Mouse (Mus musculus) forebrain, embryonic 16.5 days (tissue): ENCODE data around the gene Lrrc8c. TPM values are rescaled to one million over a fixed set of nuclear protein-coding genes. Genes with fewer than 3 reads are reported as not detected.
A peak's percentile ranks its signal among the peaks of the same experiment; 100 is the strongest.

Experiments
- ATAC-seq: fragments of 200-750 bp; cut with Nextera tagmentation; 2 replicates; pipeline ENCODE4 v1.8.0; 2017; ENCODE audit warnings: mild to moderate bottlenecking, moderate library complexity
- H3K27ac ChIP-seq: fragments of 300-500 bp; sonication (generic); 2 replicates; pipeline ENCODE4 v1.5.1; 2014; ENCODE audit warnings: low read length, control low read depth
- H3K27me3 ChIP-seq: fragments of 300-500 bp; sonication (generic); replicated peaks from 2 replicates; pipeline ENCODE4 v1.6.1; 2014; ENCODE audit warnings: low read length; ENCODE audit not compliant: control insufficient read depth, insufficient read depth
- H3K36me3 ChIP-seq: fragments of 300-500 bp; sonication (generic); 2 replicates; pipeline ENCODE4 v1.6.1; 2014; ENCODE audit not compliant: control insufficient read depth, insufficient read depth
- H3K4me1 ChIP-seq: fragments of 300-500 bp; sonication (generic); replicated peaks from 2 replicates; pipeline ENCODE4 v1.6.1; 2014; ENCODE audit warnings: low read length; ENCODE audit not compliant: control insufficient read depth, insufficient read depth
- H3K4me2 ChIP-seq: fragments of 300-500 bp; sonication (generic); 2 replicates; pipeline ENCODE4 v1.6.1; 2014; ENCODE audit warnings: mild to moderate bottlenecking, low read length, control low read depth
- H3K4me3 ChIP-seq: fragments of 300-500 bp; sonication (generic); replicated peaks from 2 replicates; pipeline ENCODE4 v1.5.1; 2014; ENCODE audit warnings: mild to moderate bottlenecking, low read length, control low read depth
- H3K9ac ChIP-seq: fragments of 300-500 bp; sonication (generic); replicated peaks from 2 replicates; pipeline ENCODE4 v1.6.1; 2014; ENCODE audit warnings: low read depth, low read length, control low read depth
- H3K9me3 ChIP-seq: fragments of 300-500 bp; sonication (generic); 2 replicates; pipeline ENCODE4 v1.6.1; 2016; ENCODE audit warnings: low read length; ENCODE audit not compliant: control insufficient read depth
- WGBS: fragments of 180-500 bp; shearing (Covaris S2); extraction: QIAGEN DNeasy Blood & Tissue Kit; methylation state at CpG from one replicate; pipeline ENCODE4 v1.1.7; 2014; 5-methylcytosine and 5-hydroxymethylcytosine counted together
- polyA plus RNA-seq: library from polyadenylated mRNA; unstranded; fragments of >200 nt; fragmentation: Nextera tagmentation; extraction: Ambion mirVana; gene quantifications from 2 replicates; pipeline ENCODE4 v1.2.1, GENCODE M21; 2015

The Lrrc8c gene
- polyA plus RNA-seq, 1 experiment from 2014 or later: 12.5 TPM

DNA sequence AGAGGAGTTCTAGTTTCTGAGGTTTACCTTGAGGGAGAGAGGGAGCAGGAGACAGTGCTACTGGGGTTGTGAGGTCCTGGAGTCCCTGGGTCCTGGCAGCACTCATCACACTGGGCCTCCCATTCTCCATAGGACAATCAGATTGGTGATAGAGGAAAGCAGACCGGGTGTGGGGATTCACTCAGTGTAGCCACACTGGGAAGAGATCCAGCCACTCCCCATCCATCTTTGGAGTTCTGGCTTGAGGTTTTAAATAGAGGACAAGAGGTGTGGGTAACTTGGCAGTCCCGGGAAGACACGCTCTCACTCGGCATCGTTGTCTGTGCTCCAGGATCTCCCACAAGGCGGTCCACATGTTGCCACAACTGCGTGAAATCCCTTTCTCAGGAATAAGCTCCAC is 127.9 kb downstream of the Lrrc8c start:
- Histone ChIP-seq H3K27me3 (no peaks in the 10 kb centered on the region), H3K4me2 (no peak overlapping the region), H3K36me3 (no peaks in the 10 kb centered on the region), H3K27ac (no peak overlapping the region), H3K9ac (no peak overlapping the region), H3K4me1 (no peaks in the 10 kb centered on the region), H3K4me3 (no peak overlapping the region), H3K9me3 (no peaks in the 10 kb centered on the region)
- WGBS: 92% methylated on average over 7 of the region's 7 CpGs
- no peak for ATAC-seq

DNA sequence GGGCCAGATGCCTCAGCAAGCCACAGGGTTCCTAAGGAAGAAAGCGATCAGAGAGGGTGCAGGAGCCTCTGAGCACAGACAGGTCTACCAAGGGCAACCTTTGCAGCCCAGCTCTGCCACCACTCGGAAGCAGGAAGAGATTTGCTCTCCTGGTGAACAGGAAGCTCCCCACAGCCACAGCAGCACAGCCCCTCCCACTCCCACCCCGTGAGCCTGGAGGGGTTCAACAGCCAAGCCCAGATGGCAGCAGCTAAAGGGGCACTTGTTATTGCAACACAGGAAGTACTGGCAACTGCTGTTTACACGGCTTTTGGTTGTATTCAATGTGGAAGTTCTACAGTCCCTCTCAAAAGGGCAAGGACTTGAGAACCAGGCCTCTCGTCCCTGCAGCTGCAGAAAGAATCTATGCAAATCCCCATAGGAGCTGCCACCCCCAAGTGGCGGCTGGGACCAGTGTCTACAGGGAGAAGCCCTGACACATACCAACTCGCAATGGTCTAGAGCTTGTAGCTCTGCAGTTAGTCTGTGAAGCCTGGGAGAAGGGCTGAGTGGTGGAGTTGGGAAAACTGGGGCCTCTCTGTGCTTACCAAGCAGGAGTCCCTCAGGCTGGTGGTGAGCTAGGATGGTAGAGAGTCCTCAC is 129.6 kb downstream of the Lrrc8c start:
- Histone ChIP-seq H3K4me1 (no peaks in the 10 kb centered on the region), H3K9me3 (no peaks in the 10 kb centered on the region), H3K27me3 (no peaks in the 10 kb centered on the region), H3K9ac (no peak overlapping the region), H3K4me2 (no peak overlapping the region), H3K36me3 (no peaks in the 10 kb centered on the region), H3K27ac (no peak overlapping the region), H3K4me3 (no peak overlapping the region)
- 49% methylated on average over 7 of the region's 7 CpGs for WGBS
- no peak for ATAC-seq

DNA sequence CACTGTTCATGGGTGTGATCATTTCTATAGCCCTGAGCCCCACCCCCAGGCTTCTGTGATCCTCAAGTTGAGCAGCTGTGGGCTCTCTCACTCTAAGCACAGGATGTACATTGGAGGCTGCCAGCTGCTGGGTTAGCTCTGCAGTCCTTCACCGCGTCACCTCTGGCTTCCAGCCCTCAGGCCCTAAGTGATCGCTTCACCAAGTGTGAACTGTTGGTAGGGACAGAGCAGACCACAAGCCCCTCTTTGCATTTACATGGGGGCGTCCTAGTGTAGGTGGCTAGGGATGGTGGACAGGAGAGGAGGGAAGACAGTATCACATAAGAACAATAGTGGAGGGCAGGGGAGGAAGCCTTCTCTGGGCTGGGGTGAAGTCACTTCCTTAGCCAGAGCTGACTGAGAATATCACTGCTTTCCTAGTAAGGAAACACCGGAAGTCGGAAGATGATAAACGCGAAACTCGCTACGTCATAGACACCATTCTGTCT is 130.4 kb downstream of the Lrrc8c start:
- H3K27ac ChIP-seq: no peak overlapping the region
- no peak for ATAC-seq
- H3K27me3 ChIP-seq: no peaks in the 10 kb centered on the region
- peaks cover 2% of the 10 kb centered on the region; the same call in 1 of the 2 replicates for H3K4me1 ChIP-seq
- H3K9ac ChIP-seq: no peak overlapping the region
- H3K4me2 ChIP-seq: no peak overlapping the region
- H3K36me3 ChIP-seq: no peaks in the 10 kb centered on the region
- no peak overlapping the region for H3K4me3 ChIP-seq
- 92% methylated on average over 10 of the region's 10 CpGs for WGBS
- no peaks in the 10 kb centered on the region for H3K9me3 ChIP-seq

DNA sequence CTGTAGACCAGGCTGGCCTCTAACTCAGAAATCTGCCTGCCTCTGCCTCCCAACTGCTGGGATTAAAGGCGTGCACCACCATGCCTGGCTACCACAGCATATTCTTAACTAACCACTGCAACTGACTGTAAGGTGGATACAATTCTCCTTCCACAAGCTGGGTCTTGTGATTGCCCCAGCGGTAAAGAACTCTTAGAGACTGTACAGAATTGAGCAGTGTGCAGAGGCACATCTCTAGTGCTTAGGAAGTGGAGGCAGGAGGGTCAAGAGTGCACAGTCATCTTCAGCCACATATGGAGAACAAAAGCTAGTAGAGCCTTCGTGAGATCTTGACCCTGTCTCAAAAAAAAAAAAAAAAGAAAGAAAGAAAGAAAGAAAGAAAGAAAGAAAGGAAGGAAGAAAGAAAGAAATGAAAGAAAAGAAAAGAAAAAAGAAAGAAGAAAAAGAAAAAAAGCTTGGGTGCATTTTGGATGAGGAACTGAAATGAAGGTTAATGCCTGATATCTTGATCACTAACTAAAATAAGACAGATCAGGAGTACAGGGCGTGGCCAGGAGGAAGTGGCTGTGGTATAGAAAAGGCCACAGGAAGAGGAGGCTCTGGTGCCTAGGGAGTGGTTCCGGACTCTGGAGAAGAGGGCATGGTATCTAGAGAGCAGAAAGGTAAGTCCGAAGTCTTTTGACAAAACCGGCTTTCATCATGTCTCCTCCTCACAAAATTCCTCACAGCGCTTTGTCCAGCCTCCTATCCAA is 131.7 kb downstream of the Lrrc8c start:
- Histone ChIP-seq H3K9me3 (no peaks in the 10 kb centered on the region), H3K36me3 (no peaks in the 10 kb centered on the region), H3K27me3 (no peaks in the 10 kb centered on the region), H3K4me1 (peaks cover 10% of the 10 kb centered on the region), H3K4me3 (no peak overlapping the region), H3K9ac (no peak overlapping the region), H3K27ac (no peak overlapping the region), H3K4me2 (no peak overlapping the region)
- WGBS: 90% methylated on average over 8 of the region's 8 CpGs
- ATAC-seq: no peak

DNA sequence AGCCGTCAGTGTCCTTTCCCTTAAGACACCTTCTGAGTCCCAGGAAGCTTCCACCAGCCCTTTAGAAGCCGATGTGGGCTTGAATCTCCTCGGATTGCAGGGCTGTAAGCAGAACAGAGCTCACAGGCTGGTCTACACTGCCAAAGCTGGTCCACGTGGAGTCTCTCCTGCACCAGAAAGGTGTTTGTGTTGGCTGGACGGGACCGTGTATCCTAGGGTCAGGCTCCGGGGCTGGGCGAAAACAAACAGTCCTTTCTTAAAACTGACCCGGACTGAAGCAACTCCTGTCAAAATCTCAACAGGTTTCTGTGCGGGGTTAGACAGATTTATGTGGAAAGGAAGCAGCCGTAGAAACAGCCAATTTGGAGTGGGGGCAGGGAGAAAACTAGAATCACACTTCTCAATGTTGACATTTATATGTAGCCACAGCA is 132.4 kb downstream of the Lrrc8c start:
- no peak for ATAC-seq
- Histone ChIP-seq H3K27me3 (no peaks in the 10 kb centered on the region), H3K4me2 (no peak overlapping the region), H3K9ac (no peak overlapping the region), H3K4me1 (peaks cover 10% of the 10 kb centered on the region), H3K4me3 (no peak overlapping the region), H3K27ac (no peak overlapping the region), H3K9me3 (no peaks in the 10 kb centered on the region), H3K36me3 (no peaks in the 10 kb centered on the region)
- 85% methylated on average over 11 of the region's 11 CpGs for WGBS

DNA sequence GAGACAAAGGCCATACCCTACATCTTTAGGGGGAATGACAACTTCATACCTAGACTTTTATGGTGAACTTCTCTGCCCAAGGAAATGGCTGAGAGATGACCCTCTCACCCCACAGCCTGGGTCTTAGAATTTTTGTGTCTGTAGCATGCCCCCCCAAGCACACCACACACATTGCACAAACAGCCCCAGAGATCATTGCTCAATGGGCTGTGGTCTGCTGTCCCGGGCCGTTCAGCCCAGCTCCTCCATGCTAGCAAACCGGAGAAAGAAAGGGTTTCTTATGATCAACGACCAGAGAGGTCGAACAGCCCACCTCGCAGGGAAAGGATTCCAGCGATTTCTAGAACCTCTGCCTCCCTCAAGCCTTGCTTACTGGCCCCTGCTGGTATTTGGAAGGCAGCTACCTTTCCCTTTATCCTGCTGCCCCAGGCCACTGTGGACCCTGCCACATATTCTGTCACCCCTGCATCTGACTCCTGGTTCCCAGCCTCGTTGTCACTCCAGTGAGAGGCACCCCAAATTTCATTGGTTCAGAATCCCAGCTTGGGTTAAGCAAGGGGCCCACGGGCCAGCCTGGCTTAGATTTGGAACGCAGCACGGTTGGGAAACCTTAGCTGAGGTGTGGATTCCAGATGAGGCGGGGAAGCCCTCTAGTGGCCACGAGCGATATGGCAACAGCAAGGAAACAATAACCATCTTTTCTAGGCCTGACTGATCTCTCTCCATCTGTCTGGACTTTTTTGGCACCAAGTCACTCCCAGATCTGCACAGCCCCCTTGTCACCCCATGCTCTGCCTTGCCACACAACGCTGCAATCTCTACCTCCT is 135.3 kb downstream of the Lrrc8c start:
- ATAC-seq: peak; percentile 87
- H3K36me3 ChIP-seq: no peaks in the 10 kb centered on the region
- no peak overlapping the region for H3K27ac ChIP-seq
- peaks cover 10% of the 10 kb centered on the region for H3K4me1 ChIP-seq
- peak overlapping the region; percentile 32; the same call in 1 of the 2 replicates for H3K9ac ChIP-seq
- H3K9me3 ChIP-seq: no peaks in the 10 kb centered on the region
- no peaks in the 10 kb centered on the region for H3K27me3 ChIP-seq
- 25% methylated on average over 15 of the region's 15 CpGs for WGBS
- peak overlapping the region; percentile 16 for H3K4me2 ChIP-seq
- H3K4me3 ChIP-seq: no peak overlapping the region

DNA sequence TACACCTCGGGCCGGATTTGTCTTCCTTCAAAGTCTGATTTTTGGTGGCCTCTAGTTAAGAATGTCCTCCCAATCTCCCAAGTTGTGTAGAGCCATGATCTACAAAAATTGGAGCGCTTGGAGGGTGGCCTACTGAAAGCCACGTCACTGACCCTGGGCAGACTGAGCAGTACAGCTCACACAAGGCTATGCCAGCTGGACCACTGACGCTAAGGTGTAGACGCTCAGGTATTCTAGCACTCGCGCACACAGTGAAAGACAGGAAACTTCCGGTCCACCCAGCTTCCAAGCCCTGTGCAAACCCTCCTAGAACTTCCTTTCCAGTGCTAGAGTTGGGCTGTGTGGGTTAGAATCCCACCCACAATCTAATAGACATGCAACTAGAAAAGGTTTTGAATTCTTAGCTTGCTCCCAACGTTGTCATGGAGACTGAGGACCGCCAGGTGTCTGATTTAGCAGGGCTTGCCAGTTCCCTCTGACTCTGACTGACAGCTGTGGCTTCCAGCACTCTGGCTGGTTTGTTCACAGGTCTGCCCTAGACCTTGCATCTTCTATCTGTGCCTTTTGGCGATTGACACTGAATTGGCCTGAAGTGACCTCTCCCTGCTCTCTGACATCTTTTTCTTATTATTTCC is 136.0 kb downstream of the Lrrc8c start:
- H3K27me3 ChIP-seq: no peaks in the 10 kb centered on the region
- peak; percentile 67 for ATAC-seq
- no peak overlapping the region for H3K4me3 ChIP-seq
- 63% methylated on average over 12 of the region's 12 CpGs for WGBS
- H3K36me3 ChIP-seq: no peaks in the 10 kb centered on the region
- peaks cover 10% of the 10 kb centered on the region for H3K4me1 ChIP-seq
- no peak overlapping the region for H3K27ac ChIP-seq
- no peak overlapping the region for H3K4me2 ChIP-seq
- H3K9ac ChIP-seq: peak overlapping the region; percentile 29; the same call in 1 of the 2 replicates
- H3K9me3 ChIP-seq: no peaks in the 10 kb centered on the region

DNA sequence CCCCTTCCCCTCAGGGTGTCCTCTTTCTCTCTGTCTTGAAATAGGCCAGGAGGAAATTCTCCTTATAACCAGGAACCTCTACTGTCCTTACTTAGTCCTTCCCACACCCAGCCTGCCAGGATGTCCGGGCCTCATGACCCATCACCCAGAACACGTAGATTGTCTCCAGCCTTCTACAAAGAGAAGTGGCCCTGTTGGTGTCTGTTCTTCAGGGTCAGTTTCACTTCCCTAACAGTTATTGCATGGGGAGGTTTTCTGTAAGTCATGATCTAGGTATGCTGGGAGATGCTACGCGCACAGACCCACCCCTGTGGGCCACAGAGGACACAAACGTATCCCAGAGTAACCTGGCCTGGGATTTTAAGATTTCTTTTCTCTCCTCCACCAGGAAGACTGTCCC is 142.7 kb downstream of the Lrrc8c start:
- Histone ChIP-seq H3K4me1 (no peaks in the 10 kb centered on the region), H3K9ac (no peak overlapping the region), H3K4me3 (no peak overlapping the region), H3K27ac (no peak overlapping the region), H3K36me3 (no peaks in the 10 kb centered on the region), H3K27me3 (no peaks in the 10 kb centered on the region), H3K4me2 (no peak overlapping the region), H3K9me3 (no peaks in the 10 kb centered on the region)
- no peak for ATAC-seq
- WGBS: 88% methylated on average over 5 of the region's 5 CpGs
